Mouse (Mus musculus) yolk sac, embryonic 10.5 days (tissue): Measurements from ENCODE around the gene St13.

Experiments
- DNase-seq: peaks from one replicate; pipeline ENCODE4 v3.0.0-alpha.2; 2017; ENCODE audit warnings: low spot score

St13 gene

DNA sequence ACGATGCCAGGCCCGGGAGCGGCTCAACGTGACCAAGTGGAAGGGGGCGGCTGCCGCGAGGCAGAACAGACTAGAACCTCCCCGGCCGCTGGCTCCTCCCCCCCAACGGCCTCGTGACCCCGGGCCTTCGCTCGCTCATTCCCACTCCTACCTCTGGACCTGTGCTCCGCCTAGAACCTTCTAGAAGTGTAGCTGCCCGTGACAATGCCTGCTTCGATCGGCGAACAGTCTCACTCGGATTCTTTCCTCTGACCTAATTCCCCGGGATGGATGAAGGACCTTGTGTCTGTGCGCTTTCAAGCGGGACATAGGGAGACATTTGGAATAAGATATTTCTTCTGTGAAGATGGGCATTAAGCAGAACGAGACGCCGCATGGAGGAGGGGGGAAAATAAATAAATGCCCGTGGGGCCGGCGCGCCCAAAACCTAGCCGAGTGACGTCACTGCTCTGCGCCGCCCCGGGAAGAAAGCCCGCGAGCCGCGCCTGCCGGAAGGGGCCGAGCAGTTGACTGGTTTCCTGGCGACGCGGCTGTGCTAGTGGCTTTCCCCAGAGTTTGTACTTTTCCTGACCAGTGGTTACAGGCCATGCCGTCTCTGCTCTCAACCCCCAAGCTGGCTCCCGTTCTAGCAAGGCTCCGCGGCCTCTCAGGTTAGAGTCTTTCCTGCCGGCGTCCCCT lies at the start of gene St13, which contains the start of gene Xpnpep3:
TSS of gene St13 (minus strand) at position 440 of the 678 bp plus-strand sequence.
TSS of gene Xpnpep3 (plus strand) at position 501 of the 678 bp plus-strand sequence.
- DNase-seq, result peak; percentile 98

- DNase-seq, result peak; percentile 55
Measured at GRCm38 (mm10) chr15:81448463-81448862, 48.6 kb upstream of the St13 start.

- DNase-seq, result no peak
Measured at GRCm38 (mm10) chr15:81439236-81439635, 39.4 kb upstream of the St13 start.

DNA sequence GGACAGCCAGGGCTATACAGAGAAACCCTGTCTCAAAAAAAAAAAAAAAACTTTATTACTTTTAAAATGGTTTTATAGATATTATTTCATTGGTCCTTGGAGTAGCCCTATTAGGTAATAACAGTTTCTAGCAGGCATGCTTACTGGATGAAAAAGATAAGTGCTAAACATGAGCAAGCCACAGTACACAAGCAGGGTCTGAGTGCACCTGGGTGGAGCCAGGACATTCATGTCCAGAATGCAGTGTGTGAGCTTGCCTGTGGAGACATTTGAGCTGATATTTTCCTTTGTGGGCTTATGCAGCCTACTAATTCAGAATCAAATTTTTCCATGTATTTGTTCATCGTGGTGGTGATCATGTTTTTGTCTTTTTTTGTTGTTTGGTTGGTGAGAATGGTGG lies 38.5 kb upstream of the St13 start:
- DNase-seq, result no peak

DNA sequence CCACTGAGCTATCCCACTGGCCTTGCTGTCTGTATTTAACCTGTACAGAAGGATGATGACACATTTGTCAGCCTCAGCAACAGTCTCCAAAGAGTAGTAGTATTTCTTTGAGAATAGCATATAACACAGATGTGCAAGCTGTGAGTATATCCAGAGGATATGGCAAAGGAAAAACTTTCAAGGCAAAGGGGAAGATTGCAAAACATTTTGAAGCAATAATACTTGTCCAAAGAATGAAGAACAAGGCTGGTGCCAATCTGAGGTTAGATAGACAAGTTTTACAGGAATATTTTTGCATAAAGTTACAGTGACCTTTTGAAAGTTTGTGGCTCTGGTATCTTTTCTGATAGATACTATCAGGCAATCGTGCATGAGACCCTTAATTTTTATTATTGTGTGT lies 31.3 kb upstream of the St13 start:
- no peak for DNase-seq

GRCm38 (mm10) chr15:81427947-81428346 lies 28.1 kb upstream of the St13 start:
- DNase-seq, result no peak

DNA sequence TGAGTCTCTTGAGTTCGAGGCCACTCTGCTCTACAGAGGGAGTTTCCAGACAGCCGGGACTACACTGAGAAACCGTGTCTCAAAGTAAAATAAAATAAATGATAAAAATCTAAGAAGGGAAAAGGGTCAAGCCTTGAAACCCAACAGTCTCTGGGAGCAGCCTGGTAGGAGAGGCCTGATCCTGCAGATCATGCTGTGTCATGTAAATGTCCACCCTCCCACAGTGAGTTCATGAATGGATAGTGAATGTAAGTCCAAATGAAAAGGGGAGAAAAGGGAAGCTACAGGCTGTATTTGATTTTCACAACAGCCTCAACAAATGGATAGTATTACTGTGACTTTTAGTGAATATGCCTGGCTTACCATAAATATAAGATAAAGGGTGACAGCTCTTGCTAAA lies 25.4 kb upstream of the St13 start:
- no peak for DNase-seq

DNA sequence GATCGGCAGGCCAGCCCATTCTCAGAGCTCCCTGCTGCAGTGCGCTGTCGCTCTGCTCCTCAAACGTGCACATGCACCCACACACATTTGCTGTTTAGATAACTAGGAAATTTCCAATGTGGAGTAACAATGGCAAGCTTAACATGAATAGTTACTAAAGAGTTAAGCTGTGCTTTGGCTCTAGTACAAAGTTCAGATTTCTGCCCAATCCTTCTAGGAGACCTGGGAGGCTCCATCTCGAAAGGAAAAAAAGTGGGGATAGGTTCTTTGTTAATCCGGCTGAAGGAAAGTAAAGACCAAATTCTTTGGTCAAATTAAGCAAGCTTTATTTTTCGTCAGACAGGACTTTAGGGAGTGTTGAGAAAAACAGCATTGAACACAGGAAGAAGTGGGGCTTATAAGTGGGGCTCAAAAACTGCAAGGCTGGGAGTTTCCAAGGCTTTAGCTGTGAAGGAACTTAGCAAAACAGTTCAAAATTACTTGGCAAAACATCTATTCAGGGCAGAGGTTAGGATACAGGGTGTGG lies 22.3 kb upstream of the St13 start:
- DNase-seq, result peak; percentile 31

DNA sequence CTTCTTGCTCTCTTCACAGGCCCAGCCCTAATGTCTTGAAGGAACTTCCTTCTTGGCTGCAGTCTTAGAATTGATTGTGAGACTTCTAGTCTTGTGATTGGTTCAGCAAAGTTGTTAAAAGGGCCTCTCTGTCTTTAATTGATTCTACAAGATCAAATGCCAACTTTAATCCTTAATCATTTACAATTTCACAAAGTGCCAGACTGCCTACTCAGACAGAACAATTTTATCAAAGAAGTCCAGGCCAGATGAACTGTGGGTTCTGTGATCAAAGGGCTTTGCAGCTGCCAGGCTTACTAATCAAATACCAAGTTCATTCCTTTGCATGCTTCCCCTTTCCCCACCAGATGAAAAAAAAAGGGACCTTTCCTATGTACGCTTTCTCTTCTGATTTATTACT lies 21.6 kb upstream of the St13 start:
- no peak for DNase-seq

DNA sequence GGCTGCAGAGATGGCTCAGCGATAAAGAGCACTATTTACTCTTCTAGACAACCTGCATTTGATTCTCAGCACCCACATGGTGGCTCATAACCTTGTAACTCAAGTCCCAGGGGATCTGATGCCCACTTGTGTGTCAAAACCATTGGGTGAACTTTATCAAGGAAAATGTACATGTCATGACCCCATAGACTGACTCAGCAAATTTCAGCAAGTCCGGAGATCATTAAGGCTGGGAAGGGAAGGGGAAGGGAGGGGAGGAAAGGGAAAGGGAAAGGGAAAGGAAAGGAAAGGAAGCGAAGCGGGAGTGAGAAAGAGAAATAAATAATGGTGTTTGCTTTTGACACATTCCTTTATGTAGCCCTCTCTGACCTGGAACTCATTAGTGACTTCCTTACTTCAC lies 18.2 kb upstream of the St13 start:
- DNase-seq, result no peak

GRCm38 (mm10) chr15:81416763-81417310 lies 17.0 kb upstream of the St13 start:
- DNase-seq, result peak; percentile 81

GRCm38 (mm10) chr15:81408199-81408598 lies 8.3 kb upstream of the St13 start, which contains the start of gene Dnajb7:
Dnajb7 (minus strand) TSS chr15:81408299.
- DNase-seq, result no peak

GRCm38 (mm10) chr15:81405008-81405407 lies 5.1 kb upstream of the St13 start:
- no peak for DNase-seq

DNA sequence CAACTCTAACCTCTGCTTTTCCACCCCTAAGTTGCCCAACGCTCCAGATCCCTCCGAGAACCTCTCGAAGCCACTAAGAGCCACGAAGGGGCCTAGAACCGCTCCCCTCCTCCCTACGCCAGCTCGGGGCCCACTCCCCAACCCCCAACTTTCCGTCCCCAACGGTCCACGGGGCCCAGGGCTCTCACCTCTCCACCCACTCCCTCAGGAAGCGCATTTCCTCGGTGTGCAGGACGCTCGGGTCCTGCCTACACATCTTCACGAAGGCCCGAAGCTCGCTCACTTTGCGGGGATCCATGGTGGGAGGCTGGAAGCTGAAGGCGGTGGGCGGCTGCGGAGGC lies 610 bp downstream of the St13 start:
- DNase-seq, result no peak

- DNase-seq, result no peak
Measured at GRCm38 (mm10) chr15:81398189-81398588, 1.7 kb downstream of the St13 start.

DNA sequence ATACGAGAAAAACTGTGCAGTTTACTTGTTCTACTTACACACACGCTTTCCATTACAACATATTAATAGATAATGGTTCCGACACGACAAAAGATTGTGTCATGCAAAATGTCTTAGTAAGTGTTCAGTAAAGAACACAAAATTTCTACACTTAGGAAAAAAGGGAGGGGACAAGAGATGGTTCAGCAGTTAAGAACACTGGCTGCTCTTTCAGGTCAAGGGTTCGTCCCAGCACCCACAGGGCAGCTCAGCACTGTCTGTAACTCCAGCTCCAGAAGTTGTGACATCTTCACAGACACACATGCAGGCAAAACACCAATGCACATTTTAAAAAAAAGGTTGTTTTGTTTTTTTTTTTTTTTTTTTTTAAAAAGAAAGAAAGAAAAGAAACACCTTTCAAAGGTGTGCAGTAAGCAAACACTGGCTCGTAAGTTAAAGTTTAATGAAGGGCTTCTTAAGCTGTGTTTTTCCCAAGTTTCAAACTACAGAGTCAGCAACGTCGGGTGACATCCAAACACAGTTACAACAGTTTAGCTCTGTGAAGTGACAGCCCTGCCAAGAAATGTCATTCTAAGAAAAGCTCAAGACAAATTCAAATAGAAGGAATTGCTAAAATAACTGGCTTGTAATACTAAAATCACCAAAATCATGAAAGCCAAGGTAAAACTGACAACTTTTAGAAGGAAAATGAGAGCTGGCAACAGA lies 5.5 kb downstream of the St13 start:
- DNase-seq, result peak; percentile 35

- DNase-seq, result no peak
Measured at GRCm38 (mm10) chr15:81392997-81393396, 6.9 kb downstream of the St13 start.

DNA sequence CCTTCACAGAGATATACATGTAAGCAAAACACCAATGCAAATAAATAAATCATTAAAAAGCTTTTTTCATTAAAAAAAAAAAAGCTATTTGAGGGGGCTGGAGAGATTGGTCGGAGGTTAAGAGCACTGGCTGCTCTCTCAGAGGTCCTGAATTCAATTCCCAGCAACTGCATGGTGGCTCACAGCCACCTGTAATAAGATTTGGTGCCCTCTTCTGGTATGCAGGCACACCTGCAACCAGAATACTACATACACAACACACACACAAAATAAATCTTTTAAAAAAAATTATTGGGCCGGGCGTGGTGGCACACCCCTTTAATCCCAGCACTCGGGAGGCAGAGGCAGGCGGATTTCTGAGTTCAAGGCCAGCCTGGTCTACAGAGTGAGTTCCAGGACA lies 13.6 kb downstream of the St13 start:
- no peak for DNase-seq

GRCm38 (mm10) chr15:81378845-81379244 lies 21.0 kb downstream of the St13 start:
- no peak for DNase-seq

DNA sequence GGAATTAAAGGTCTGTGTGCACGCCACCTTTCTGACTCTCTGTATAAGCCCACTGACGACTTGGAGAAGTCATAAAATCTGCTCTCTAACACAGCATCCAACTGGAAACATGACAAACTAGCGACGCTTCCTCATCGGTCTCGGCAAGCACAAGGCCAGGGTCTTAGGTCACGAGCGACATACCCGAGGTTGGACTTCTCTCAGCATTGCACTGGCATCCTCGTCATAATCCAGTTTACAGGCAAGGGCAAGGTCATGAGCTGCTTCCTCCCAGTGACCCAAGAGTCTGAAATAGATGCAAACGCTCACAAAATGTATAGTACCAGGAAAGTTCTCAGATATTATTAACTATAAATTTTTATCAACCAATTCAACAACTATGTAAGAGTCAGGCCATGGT lies 25.3 kb downstream of the St13 start:
- DNase-seq, result no peak

GRCm38 (mm10) chr15:81370356-81370755 lies 29.5 kb downstream of the St13 start:
- no peak for DNase-seq

- no peak for DNase-seq
Measured at GRCm38 (mm10) chr15:81368601-81369000, 31.3 kb downstream of the St13 start.

- no peak for DNase-seq
Measured at GRCm38 (mm10) chr15:81366241-81366640, 33.6 kb downstream of the St13 start.
